Mouse (Mus musculus) liver, postnatal 0 days (tissue): ENCODE results near the gene Espl1. TPM values are rescaled to one million over a fixed set of nuclear protein-coding genes. Genes with fewer than 3 reads are reported as not detected.
A peak's percentile ranks its signal among the peaks of the same experiment; 100 is the strongest.

Experiments used
- ATAC-seq: fragments of 200-750 bp; cut with Nextera tagmentation; 2 replicates; pipeline ENCODE4 v1.8.0; 2017; ENCODE audit warnings: mild to moderate bottlenecking, moderate library complexity
- DNase-seq: peaks from one replicate; pipeline ENCODE4 v3.0.0-alpha.2; 2016
- H3K27ac ChIP-seq: fragments of 300-500 bp; sonication (generic); 2 replicates; pipeline ENCODE4 v1.5.1; 2014; ENCODE audit warnings: antibody characterized with exemption, moderate library complexity, mild to moderate bottlenecking, low read depth
- H3K27me3 ChIP-seq: fragments of 300-500 bp; sonication (generic); 2 replicates; pipeline ENCODE4 v1.6.1; 2014; ENCODE audit warnings: low read length, control low read depth, mixed read lengths; ENCODE audit not compliant: insufficient read depth
- H3K36me3 ChIP-seq: fragments of 300-500 bp; sonication (generic); replicated peaks from 2 replicates; pipeline ENCODE4 v1.6.1; 2014; ENCODE audit warnings: mild to moderate bottlenecking, control low read depth, low read length, moderate library complexity, mixed read lengths; ENCODE audit not compliant: insufficient read depth
- H3K4me1 ChIP-seq: fragments of 300-500 bp; sonication (generic); 2 replicates; pipeline ENCODE4 v1.6.1; 2014; ENCODE audit warnings: antibody characterized with exemption, mild to moderate bottlenecking, control low read depth; ENCODE audit not compliant: insufficient read depth
- H3K4me2 ChIP-seq: fragments of 300-500 bp; sonication (generic); 2 replicates; pipeline ENCODE4 v1.6.1; 2014; ENCODE audit warnings: low read depth, mild to moderate bottlenecking, low read length, moderate library complexity, mixed read lengths
- H3K4me3 ChIP-seq: fragments of 300-500 bp; sonication (generic); 2 replicates; pipeline ENCODE4 v1.5.1; 2014; ENCODE audit warnings: low read depth, low read length
- H3K9ac ChIP-seq: fragments of 300-500 bp; sonication (generic); replicated peaks from 2 replicates; pipeline ENCODE4 v1.6.1; 2014; ENCODE audit warnings: mild to moderate bottlenecking, moderate library complexity
- H3K9me3 ChIP-seq: fragments of 300-500 bp; sonication (generic); 2 replicates; pipeline ENCODE4 v1.6.1; 2016; ENCODE audit warnings: mild to moderate bottlenecking, control low read depth, low read length, mixed read lengths
- CTCF ChIP-seq: sonication (generic); IDR thresholded peaks from 2 replicates; pipeline ENCODE4 v1.5.1; 2016; ENCODE audit warnings: antibody characterized with exemption, low read depth
- EP300 ChIP-seq: IDR thresholded peaks from 2 replicates; pipeline ENCODE4 v1.6.1; 2016; ENCODE audit warnings: antibody characterized with exemption, low read depth, mild to moderate bottlenecking
- WGBS: fragments of 180-500 bp; shearing (Covaris S2); extraction: QIAGEN DNeasy Blood & Tissue Kit; methylation state at CpG from one replicate; pipeline ENCODE4 v1.1.7; 2014; ENCODE audit not compliant: insufficient replicate concordance; 5-methylcytosine and 5-hydroxymethylcytosine counted together
- polyA plus RNA-seq: library from polyadenylated mRNA; unstranded; fragments of >200 nt; fragmentation: Nextera tagmentation; extraction: Ambion mirVana; gene quantifications from 2 replicates; pipeline ENCODE4 v1.2.1, GENCODE M21; 2015

Espl1 gene
- polyA plus RNA-seq, 1 experiment from 2014 or later, result 7.3 TPM

DNA sequence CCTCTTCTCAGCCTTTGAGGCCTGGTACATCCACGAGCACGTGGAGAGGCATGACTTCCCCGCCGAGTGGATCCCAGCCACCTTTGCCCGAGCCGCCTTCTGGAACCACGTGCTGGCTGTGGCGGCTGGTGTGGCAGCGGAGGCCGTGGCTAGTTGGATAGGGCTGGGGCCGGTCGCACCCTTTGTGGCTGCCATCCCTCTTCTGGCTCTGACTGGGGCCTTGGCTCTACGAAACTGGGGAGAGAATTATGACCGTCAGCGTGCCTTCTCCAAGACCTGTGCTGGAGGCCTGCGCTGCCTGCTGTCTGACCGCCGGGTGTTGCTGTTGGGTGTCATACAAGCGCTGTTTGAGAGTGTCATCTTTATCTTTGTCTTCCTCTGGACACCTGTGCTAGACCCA, 15.4 kb upstream of the Espl1 start:
- TF ChIP-seq CTCF (no peak), EP300 (no peak)
- Histone ChIP-seq H3K9me3 (no peaks in the 10 kb centered on the region), H3K4me2 (peak overlapping the region; percentile 85), H3K4me3 (no peak overlapping the region), H3K4me1 (peaks cover 27% of the 10 kb centered on the region), H3K27ac (no peak overlapping the region), H3K9ac (no peak overlapping the region), H3K27me3 (no peaks in the 10 kb centered on the region), H3K36me3 (peaks cover 7% of the 10 kb centered on the region; the same call in 1 of the 2 replicates)
- WGBS, result 87% methylated on average over 19 of the region's 19 CpGs
- no peak for ATAC-seq
- DNase-seq, result no peak

DNA sequence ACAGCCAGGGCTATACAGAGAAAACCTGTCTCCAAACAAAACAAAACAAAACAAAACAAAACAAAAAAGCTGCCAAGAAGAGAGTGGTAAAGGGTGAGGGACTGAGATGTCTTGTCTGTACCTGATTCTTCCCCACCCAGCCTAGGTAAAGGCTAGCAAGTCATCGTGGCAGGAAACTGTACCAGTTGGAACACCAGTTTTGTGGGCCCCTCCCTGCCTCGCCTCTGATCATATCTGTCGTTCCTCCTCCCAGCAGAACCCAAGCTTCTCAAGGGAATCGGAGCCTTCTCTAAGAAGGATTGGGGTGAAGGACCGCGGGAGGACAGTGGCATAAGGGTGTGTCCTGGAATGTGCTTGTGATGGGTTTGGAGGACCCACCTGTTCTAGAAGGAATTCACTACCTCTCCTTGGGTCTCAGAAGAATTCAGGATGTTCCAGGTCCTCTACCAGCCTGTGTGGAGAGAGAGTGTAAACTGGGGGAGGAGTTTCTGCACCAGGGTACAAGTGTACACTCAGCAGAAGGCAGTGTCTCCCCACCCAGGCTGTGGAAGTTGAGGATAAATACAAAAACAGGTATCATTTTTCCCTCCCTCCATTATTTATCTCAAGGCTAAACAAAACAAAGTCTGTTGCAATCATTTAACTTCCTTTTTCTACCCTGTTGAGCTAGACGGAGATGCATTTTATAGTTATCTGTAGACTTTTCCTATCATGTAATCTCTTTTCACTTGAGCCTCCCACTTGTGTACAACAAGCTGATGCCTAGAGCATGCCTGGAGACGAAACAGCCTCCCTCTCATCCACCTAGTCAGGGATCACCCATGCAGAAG, 13.4 kb upstream of the Espl1 start:
- Histone ChIP-seq H3K4me2 (peak overlapping the region; percentile 45; the same call in 1 of the 2 replicates), H3K27ac (peak overlapping the region; percentile 42; the same call in 1 of the 2 replicates), H3K4me1 (peaks cover 27% of the 10 kb centered on the region), H3K27me3 (no peaks in the 10 kb centered on the region), H3K9ac (no peak overlapping the region), H3K4me3 (no peak overlapping the region), H3K36me3 (peaks cover 7% of the 10 kb centered on the region; the same call in 1 of the 2 replicates), H3K9me3 (no peaks in the 10 kb centered on the region)
- DNase-seq (no peak), ATAC-seq (no peak)
- TF ChIP-seq EP300, result no peak
- TF ChIP-seq CTCF, result no peak
- 41% methylated on average over 8 of the region's 8 CpGs for WGBS

DNA sequence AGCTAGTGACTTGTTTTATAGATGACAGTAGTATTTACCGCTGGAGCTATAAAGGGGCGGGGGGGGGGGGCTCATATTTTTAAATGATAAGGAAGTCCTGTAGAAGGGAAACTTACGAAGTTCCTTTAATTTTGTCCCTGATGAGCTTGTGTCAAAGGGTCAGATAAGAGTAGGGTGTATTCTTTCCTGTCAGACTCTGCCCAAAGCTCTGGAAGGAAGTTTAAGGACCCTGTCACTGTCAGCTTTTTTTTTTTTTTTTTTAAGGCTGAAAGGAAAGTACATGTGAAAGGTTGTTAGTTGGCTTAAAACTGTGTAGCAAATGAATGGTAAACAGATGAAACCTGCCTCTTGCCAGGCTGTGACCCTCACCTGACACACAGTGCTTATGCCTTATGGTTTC, 12.4 kb upstream of the Espl1 start:
- DNase-seq, result no peak
- TF ChIP-seq EP300 (0 out of 2 replicates have a peak, but pooled peaks have one; percentile 15), CTCF (no peak)
- peaks cover 7% of the 10 kb centered on the region; the same call in 1 of the 2 replicates for H3K36me3 ChIP-seq
- H3K4me1 ChIP-seq, result peaks cover 25% of the 10 kb centered on the region
- no peak overlapping the region for H3K4me2 ChIP-seq
- no peak for ATAC-seq
- no peaks in the 10 kb centered on the region for H3K9me3 ChIP-seq
- H3K27me3 ChIP-seq, result no peaks in the 10 kb centered on the region
- H3K4me3 ChIP-seq, result no peak overlapping the region
- H3K27ac ChIP-seq, result no peak overlapping the region
- H3K9ac ChIP-seq, result no peak overlapping the region
- 41% methylated on average over 3 of the region's 3 CpGs for WGBS

DNA sequence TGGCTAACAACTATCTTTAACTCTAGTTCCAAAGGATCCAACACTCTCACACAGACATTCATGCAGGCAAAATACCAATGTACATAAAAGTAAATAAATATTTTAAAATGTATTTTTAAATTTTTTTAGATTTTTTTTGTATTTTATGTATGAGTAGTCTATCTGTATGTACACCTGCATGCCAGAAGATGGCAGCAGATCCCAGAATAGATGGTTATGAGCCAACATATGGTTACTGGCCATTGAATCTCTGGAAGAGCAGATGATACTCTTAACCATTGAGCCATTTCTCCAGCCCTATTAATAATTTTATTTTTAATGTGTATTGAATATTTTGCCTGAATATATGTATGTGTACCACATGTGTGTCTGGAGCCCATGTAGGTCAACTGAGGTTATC, 8.7 kb upstream of the Espl1 start:
- no peaks in the 10 kb centered on the region for H3K36me3 ChIP-seq
- H3K27ac ChIP-seq, result no peak overlapping the region
- no peak overlapping the region for H3K4me2 ChIP-seq
- H3K9ac ChIP-seq, result no peak overlapping the region
- peak; percentile 46 for DNase-seq
- H3K4me3 ChIP-seq, result no peak overlapping the region
- no peaks in the 10 kb centered on the region for H3K9me3 ChIP-seq
- ATAC-seq, result no peak
- H3K27me3 ChIP-seq, result no peaks in the 10 kb centered on the region
- no peak for TF ChIP-seq EP300
- peak; percentile 71 for TF ChIP-seq CTCF
- H3K4me1 ChIP-seq, result peaks cover 7% of the 10 kb centered on the region

DNA sequence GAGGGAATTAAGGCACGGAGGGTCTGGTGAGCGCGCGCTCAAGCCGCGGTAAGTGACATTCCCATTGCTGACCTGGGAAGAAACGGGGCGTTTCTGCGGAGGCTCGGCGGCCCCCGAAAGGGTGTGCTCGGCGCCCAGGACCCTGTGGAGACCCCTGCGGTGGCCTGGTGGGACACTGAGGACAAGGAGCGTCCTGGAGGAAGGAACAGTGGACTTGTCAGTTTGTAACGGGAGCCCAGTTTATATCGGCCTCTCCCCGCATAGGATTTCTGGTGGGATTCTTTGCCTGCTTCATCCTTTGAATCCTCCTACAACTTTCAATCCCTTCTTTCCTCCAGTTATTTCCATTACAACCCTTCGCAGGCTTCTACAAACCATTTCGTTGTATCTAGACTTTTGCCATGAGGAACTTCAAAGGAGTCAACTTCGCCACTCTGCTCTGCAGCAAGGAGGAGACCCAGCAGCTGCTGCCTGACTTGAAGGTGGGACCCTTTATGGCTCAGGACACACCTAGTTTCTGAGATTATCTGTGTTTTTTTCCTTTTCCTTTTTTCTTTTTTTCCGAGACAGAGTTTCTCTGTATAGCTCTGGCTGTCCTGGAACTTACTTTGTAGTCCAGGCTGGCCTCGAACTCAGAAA, 421 bp downstream of the Espl1 start:
- Histone ChIP-seq H3K36me3 (peaks cover 26% of the 10 kb centered on the region), H3K9me3 (no peaks in the 10 kb centered on the region), H3K4me1 (peaks cover 10% of the 10 kb centered on the region), H3K4me2 (peak overlapping the region; percentile 99), H3K27ac (0 out of 2 replicates have a peak overlapping the region, but pooled peaks have one; percentile 29), H3K27me3 (no peaks in the 10 kb centered on the region), H3K9ac (peak overlapping the region; percentile 79), H3K4me3 (peak overlapping the region; percentile 91)
- DNase-seq (no peak), ATAC-seq (no peak)
- TF ChIP-seq EP300, result no peak
- TF ChIP-seq CTCF, result no peak
- WGBS, result 5% methylated on average over 24 of the region's 24 CpGs

DNA sequence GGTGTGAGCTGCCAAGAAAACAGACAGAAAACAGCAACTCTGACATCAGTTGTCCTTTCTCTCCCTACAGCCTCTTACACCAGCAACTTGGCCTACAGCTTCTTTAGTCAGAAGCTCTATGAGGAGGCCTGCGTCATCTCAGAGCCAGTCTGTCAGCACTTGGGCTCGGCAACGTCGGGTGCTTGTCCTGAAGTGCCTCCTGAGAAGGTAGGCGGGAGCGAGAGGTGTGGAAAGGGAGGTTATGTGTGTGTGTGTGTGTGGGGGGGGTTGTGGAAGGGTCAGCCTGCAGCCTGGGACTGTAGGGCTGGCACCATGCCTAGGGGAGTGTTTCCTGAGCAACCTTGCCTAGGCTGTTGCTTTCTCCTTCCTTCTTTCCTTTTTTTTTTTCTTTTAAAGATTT, 6.5 kb downstream of the Espl1 start:
- WGBS, result 85% methylated on average over 6 of the region's 6 CpGs
- DNase-seq (no peak), ATAC-seq (no peak)
- H3K27me3 ChIP-seq, result no peaks in the 10 kb centered on the region
- peaks cover 61% of the 10 kb centered on the region for H3K36me3 ChIP-seq
- no peak overlapping the region for H3K9ac ChIP-seq
- H3K27ac ChIP-seq, result no peak overlapping the region
- H3K9me3 ChIP-seq, result no peaks in the 10 kb centered on the region
- 0 out of 2 replicates have a peak, but pooled peaks cover 2% of the 10 kb centered on the region for H3K4me1 ChIP-seq
- TF ChIP-seq CTCF, result no peak
- TF ChIP-seq EP300, result no peak
- no peak overlapping the region for H3K4me2 ChIP-seq
- no peak overlapping the region for H3K4me3 ChIP-seq
